Mouse (Mus musculus) left cerebral cortex, adult 8-10 months (tissue): ENCODE results near the gene Cnp. TPM values are rescaled to one million over a fixed set of nuclear protein-coding genes. Genes with fewer than 3 reads are reported as not detected.

Experiments used
- DNase-seq, 2 experiments: peaks; one replicate each; pipeline ENCODE4 v3.0.0; 2022; ENCODE audit warnings: low spot score in 2 of 2
- total RNA-seq, 4 experiments: library from RNA; stranded (reverse); gene quantifications; 2 replicates each; pipeline ENCODE4 v1.2.4; 2022

Cnp gene
- total RNA-seq, 4 experiments from 2014 or later = 220 to 251 (median 229) TPM

DNA sequence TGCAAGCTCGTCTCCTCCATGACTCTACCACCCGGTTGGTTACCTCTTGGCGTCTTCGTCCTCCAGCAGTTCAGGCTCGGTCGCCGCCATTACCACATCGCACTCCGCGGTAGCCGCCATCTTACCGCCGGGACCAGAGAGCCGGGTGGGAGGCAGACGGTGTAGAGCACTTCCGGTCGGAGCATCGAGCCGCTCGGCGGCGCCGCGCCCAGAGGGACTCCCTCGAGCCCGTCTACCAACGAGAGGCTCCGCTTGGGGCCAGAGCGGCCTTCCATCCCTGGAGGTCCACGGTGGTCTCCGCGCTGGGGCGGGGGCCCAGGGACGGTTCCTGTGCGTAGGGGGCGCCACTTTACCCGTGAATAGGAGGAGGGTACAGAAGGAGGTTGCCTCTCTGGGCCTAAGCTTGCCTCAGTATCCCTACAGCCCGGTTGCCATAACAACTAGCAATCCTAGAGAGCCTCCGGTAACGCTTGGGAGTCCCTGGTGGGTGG, 44.8 kb downstream of the Cnp start:
- DNase-seq = peak; percentile 94 to 95

DNA sequence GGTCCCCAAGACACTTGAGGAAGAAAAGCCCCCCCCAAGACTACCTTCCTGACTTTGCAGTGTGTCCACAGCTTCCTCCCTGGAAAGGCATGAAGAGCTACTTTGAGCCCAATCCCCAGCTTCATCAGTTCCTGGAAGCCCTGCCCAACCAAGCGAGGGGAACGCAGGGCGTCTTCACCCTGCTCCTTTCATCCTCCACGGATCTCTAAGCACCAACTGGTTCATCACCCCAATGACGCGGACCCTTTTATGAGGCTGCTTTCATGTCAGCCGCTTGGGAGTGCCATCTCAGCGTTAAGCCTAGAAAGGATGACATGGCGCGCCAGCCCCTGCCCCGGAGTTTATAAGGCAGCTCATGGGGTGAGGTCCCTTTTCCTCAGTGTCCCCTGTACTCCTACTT, 45.3 kb downstream of the Cnp start, which contains the start of gene Dnajc7:
Gene Dnajc7, minus strand, starts transcription at position 187 of the 400 bp plus-strand sequence.
- no peak for DNase-seq

DNA sequence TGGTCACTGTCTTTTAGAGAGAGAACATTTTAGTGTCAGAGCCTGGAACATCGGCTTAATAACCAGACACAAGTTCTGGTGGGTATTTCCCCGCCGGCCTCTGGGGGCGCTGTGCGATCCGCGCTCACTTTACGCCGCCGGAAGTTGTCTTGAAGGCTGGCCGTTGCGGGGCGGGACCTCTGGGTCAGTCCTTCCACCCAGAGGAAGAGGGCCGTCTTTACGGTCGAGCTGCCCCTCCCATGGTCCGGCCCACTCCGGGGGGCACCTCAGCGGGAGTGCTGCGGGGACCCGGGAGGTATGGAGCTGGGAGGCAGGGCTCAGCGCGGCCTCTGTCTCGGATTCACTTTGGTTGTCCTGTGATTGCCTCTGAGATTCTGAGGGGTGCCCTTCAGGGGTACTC, 48.0 kb downstream of the Cnp start:
- DNase-seq = peak; percentile 94 to 97

DNA sequence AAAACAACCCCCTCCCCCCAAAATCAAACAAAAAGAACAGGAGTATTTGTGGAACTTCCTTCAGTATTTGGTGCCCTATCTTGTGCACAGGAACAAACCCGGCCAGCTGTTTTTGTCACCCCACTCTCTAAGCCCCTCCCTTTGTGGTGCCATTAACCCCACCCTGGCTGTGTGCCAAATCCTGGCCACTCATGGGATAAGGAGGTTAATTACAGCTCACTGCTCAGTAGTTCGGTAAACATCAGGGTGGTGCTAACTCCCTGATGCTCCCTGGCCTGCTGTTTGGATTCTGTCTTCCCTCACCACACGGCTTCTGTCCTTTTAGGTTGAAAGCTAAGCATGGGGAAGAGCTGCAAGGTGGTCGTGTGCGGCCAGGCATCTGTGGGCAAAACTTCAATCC, 49.2 kb downstream of the Cnp start:
- DNase-seq = no peak

DNA sequence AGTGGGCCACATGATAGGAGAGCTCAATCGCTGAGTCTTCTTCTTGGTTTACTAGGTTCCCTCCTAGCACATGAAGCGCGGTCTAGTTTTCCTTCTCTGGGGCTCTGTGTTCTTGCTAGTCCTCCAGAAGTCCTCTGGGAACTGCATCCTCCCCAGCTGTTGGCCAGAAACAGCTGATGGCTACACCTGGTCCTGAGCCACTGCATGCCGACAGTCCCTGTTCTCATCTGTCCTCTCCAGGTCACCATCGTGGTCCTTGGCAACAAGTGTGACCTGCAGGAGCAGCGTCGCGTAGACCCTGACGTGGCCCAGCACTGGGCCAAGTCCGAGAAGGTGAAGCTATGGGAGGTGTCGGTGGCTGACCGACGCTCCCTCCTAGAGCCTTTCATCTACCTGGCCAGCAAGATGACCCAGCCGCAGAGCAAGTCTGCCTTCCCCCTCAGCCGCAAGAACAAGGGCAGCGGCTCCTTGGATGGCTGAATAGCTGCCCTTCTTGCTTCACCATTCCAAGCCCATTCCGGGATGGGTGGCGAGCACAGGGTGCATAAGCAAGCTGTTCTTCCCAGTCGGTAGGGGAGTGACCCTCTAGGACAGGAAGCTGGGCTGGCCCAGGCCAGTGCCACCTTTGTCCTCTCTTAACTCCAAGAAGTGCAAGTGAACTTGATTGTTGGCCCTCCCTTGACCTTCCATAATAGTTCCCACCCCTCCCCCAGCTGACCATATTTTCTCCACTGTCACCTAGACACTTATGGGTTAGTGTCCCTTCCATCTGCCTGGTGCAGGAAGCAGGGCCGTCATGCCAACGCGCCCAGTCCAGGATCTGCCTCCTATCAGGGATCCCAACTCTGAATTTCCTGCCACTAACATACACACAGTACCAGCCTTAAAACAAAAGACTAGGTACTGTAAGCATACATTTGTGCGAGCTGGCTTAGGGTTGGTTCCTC, 51.3 kb downstream of the Cnp start:
- DNase-seq = no peak

DNA sequence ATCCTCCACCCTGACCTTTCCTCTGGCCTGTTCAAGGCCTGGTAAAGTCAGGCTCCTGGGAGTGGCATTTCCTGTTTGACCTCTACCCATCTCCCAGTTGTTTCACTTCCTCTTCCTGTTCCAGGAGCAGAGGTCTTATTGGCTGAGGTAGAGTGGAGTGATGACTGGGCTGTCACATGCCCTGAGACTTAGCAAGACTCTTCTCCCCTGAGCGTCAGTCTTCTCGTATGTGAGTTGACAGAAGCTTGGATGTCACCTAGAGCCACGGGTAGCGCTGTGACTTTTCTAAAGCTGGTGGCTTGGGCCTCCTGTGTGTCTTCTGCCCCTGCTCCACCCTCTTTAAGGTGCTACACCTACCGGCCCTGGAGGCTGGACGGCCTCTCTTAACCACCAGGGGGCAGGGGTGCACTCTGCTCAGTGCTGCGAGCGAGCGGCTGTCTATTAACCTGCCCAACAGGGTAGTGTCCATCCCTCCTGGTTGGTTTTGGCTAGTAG, 52.0 kb downstream of the Cnp start:
- DNase-seq = no peak

DNA sequence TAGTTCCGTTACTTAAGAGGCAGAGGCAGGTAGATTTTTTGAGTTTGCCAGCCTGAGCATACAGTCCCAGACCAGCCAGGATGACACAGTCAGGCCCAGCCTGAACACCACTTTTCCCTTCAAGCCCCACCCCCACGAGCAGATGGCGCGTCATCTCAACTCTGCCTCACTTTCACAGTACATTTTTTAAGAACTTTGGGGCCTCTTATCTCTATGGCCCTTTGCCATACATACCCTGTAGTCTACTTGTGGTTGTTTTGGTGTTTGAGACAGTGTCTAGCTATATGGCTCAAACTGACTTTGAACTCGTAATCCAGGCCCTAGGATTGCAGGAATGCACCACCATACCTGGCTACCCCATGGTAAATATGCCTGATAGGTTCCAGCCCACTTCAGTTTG, 53.4 kb downstream of the Cnp start:
- DNase-seq = no peak

DNA sequence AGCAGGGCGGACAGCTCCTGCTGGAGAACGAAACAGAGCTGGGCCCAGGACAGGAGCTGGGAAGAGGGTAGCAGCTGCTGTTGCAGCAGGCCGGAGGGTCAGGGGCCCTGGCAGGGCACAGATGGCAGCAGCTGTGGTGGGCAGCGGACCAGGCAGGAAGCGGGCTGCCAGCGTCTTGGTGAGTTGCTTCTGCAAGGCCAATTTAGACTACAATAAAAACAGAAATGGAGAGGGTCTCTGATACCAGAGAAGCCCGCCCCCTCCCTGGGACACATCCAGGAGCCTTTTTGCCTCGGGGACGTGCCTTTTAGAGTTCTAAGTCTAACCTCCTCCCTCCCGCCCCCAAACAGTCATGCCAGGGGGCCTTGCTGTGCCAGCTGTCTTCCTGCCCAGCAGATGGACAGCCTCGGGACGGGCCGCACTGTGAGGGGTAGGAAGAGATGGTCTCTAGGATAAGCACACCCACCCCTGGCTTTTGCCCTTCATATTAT, 54.2 kb downstream of the Cnp start:
- no peak for DNase-seq

DNA sequence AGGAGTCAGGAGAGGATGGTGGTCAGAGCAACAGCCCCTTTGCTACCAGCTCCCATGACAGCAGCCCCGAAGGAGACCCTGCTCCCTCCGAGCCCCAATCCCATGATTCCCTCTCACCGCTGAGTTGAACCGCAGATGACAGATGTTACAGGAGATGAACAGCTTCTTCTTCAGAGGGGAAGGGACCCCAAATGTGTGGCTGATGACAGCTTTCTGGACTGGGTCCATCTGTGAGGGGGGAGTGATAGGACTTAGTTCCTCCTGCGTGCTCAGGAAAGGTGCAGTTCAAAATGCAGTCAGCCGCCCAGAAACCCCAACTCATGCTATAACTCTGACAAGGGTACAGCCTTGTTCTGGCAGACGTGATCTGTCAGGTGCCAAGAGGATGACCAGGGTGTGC, 59.8 kb downstream of the Cnp start:
- DNase-seq = no peak

DNA sequence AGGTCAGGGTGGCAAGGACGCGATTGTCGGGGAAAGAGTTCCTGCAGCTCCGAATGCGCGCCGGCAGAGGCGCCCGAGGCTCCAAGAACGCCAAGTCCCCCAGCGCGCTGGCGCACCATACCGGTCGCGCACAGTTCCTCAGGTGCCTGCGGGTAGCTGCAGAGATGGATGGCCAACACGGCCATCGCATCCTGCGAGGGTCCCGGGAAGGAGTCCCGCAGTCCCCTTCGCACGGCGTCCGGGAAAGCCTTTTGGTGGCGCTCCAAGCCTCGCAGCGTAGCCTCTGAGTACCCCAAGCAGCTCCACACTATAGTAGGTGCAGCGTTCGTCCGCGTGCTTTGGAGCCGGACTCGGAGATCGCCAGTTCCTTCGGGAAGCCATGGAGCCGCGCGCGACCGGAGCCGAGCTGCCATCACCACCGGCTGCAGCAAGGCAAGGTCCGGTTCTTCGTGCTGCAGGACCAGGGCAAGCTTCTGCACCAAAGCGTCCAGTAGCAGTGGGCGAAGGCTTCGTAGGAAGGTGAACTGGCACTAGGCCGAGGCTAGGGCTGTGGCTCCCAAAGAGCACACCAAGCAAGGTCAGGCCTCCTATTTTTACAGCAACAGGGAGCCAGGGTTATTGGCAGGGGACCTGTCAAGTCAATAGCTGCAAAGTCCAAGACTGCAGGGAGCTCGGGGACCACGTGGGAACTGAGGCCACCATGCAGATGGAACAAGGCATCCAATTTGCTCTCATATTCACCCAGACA, 65.6 kb downstream of the Cnp start:
- peak in 1 of 2 experiments; percentile 52 for DNase-seq

Other genes with a start within 250 kb of the Cnp start
- gene Gast, start 240.5 kb upstream of the Cnp start, total RNA-seq = not detected
- gene Hap1, start 218.8 kb upstream of the Cnp start, total RNA-seq = 100 to 1,000 TPM; 132 to 184 (median 175) TPM
- gene Jup, start 177.1 kb upstream of the Cnp start, total RNA-seq = 10 to 100 TPM; 54.1 to 58.4 (median 55.9) TPM
- 10 to 100 TPM; 10.4 to 12.8 (median 12.3) TPM for gene P3h4, start 160.1 kb upstream of the Cnp start, total RNA-seq
- gene Fkbp10, start 159.2 kb upstream of the Cnp start, total RNA-seq = 1 to 10 TPM; 5.2 to 8.3 (median 6.2) TPM
- 10 to 100 TPM; 46.9 to 52.6 (median 50.0) TPM for gene Nt5c3b, start 133.1 kb upstream of the Cnp start, total RNA-seq
- gene Klhl10, start 133.0 kb upstream of the Cnp start, total RNA-seq = 1 to 10 TPM in 2 of 4 experiments, under 1 TPM in 2; 0.84 to 1.4 (median 1.0) TPM
- 10 to 100 TPM; 94.8 to 99.9 (median 97.3) TPM for gene Klhl11, start 102.2 kb upstream of the Cnp start, total RNA-seq
- gene Acly, start 46.9 kb upstream of the Cnp start, total RNA-seq = 100 to 1,000 TPM; 150 to 164 (median 156) TPM
- gene Ttc25, start 29.3 kb upstream of the Cnp start, total RNA-seq = 1 to 10 TPM in 3 of 4 experiments, under 1 TPM in 1; 0.98 to 2.2 (median 1.8) TPM
- gene Nkiras2, start 44.3 kb downstream of the Cnp start, total RNA-seq = 10 to 100 TPM; 12.1 to 15.5 (median 13.2) TPM
- gene Dnajc7, start 45.3 kb downstream of the Cnp start, total RNA-seq = 100 to 1,000 TPM; 241 to 278 (median 260) TPM
- 1 to 10 TPM in 1 of 4 experiments, under 1 TPM in 3; 0.11 to 1.1 (median 0.40) TPM for gene Zfp385c, start 117.6 kb downstream of the Cnp start, total RNA-seq
- gene Dhx58, start 129.4 kb downstream of the Cnp start, total RNA-seq = 1 to 10 TPM; 1.6 to 2.1 (median 1.8) TPM
- 10 to 100 TPM; 56.6 to 62.8 (median 59.2) TPM for gene Kat2a, start 137.6 kb downstream of the Cnp start, total RNA-seq
- not detected for gene Hspb9, start 138.9 kb downstream of the Cnp start, total RNA-seq
- 100 to 1,000 TPM; 148 to 157 (median 154) TPM for gene Rab5c, start 163.3 kb downstream of the Cnp start, total RNA-seq
- gene Kcnh4, start 185.0 kb downstream of the Cnp start, total RNA-seq = 10 to 100 TPM; 18.4 to 20.2 (median 18.7) TPM
- not detected for gene Hcrt, start 188.0 kb downstream of the Cnp start, total RNA-seq
- gene Ghdc, start 196.1 kb downstream of the Cnp start, total RNA-seq = 1 to 10 TPM; 6.6 to 9.2 (median 8.0) TPM